Mouse (Mus musculus) neutrophil, adult 5-6 weeks (primary cell): ENCODE measurements around the gene Adam4. TPM values are rescaled to one million over a fixed set of nuclear protein-coding genes. Genes with fewer than 3 reads are reported as not detected.
"Not testable (repeated sequence)": the region's sequence is repeated elsewhere in the genome, so short reads cannot be mapped to it uniquely, and the experiment has no call there.

Experiments used
- ATAC-seq: fragments of 151-379, 151-347 bp; 2 replicates; pipeline ENCODE4 v1.8.0; 2017; ENCODE audit warnings: mild to moderate bottlenecking, moderate TSS enrichment; ENCODE audit not compliant: insufficient number of reproducible peaks, poor library complexity, low FRiP score, severe bottlenecking; ENCODE audit errors: extremely low read depth
- total RNA-seq: library from RNA; stranded (forward); fragments of 200-1000 nt; gene quantifications from 2 replicates; pipeline ENCODE4 v1.2.3, GENCODE M21; 2017

The Adam4 gene
- total RNA-seq: 2.0 and 2.5 TPM in 2 replicates

DNA sequence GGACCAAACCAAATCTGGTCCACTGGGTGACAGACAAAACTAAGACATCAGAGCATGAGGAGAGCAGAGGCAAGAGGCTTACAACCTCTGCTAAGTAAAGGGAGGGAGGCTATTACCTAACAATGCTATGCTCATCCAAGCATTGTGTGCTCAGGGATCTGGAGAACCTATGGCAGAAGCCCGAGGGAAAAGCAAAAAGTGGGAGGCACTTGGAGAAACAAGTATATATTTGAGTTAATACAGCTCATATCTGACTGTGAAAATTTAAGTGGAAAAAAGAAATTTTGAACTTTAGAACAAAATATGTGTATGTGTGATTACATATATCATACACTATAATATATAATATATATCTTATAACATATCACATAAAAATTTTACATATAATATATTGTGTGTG, at the start of gene Adam4:
TSS of gene Adam4 (minus strand) at position 101 of the 400 bp plus-strand sequence.
- no peak for ATAC-seq

DNA sequence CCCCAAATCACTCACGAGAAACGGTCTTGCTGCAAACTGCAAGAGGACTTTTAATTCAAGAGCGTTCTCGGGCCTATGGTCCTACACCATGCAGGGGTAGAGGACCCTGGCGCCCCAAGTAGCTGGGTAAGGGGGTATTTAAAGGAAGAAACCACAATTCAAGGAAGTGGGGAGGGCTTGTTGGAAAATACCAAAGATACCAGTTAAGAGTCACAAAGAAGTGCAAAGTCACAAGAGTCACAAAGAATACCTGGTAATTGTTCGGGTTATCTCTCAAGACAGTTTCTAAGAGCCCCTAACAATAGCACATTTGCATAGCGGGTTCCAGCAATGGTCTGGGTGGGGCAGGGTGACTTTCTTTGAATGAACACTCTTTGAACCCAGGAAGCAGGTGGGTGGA, 37.3 kb upstream of the Adam4 start:
- ATAC-seq: not testable (repeated sequence)

DNA sequence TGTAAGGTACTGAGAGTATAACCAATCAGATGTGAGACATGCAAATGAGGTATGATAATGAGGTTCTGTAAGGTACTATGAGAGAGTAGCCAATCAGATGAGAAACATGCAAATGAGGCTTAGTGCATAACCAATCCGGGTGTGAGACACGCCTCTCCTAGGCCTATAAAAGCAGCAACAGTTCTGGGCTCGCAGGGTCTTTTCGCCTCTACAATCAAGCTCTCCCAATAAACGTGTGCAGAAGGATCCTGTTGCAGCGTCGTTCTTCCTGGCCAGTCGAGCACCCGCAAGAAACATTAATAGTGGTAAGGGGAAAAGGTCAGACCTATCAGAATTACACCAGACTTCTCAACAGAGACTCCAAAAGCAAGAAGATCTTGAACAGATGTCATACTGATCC, 17.2 kb upstream of the Adam4 start:
- ATAC-seq: not testable (repeated sequence)

DNA sequence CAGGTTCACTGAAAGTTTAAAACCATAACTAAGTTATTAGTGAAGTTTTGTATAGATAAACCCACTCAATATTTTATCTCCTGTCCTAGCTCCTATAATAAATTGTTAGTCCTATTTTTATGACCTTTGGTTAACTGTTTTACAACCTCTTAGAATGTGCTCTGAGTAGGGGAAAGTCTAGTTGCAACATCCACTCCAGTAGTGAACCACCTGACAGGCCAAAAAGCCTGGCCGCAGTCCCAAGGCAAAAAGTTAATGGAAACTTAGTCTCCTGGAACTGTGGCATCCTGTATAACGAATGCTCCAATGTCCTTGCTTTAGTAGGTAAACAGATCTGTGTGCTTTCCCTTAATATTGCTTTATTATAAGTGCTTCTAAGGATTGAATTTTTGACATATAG, 13.0 kb upstream of the Adam4 start:
- ATAC-seq: not testable (repeated sequence)

DNA sequence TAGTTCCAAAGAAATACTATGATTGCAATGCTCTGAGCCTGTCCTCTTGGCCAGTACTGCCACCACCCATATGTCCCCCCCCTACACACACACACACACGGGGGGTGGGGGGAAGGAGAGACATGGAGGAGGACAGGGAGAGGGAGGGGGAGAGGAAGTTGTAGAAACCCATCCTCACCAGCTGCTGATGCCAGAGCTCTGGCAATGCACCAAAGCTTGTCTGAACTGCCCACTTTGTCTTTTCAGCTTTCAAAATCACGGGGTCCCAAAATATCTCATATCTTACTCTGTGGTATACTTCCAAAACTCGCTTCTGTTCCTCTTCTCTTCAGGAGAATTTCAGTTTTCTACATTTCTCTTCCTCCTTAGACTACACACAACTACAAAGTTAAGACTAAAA, 8.5 kb downstream of the Adam4 start:
- no peak for ATAC-seq

DNA sequence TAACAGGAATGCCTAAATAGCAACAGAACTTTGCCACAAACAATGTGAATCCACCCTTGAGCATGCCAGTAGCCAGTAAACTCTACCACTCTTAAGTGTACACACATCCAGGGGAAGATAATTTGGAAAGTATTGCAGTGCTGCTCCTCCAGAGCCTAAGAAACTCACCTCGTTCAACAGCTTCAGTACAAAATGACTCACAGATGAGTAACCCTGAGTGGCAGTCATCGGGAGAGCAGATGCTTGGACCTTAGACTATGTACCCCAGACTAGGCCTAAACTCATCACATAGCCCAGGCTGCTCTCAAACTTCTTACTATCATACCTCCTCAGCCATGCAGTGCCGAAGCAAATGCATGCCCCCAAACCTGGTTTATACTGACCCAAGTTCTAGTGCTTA, 12.8 kb downstream of the Adam4 start:
- no peak for ATAC-seq

DNA sequence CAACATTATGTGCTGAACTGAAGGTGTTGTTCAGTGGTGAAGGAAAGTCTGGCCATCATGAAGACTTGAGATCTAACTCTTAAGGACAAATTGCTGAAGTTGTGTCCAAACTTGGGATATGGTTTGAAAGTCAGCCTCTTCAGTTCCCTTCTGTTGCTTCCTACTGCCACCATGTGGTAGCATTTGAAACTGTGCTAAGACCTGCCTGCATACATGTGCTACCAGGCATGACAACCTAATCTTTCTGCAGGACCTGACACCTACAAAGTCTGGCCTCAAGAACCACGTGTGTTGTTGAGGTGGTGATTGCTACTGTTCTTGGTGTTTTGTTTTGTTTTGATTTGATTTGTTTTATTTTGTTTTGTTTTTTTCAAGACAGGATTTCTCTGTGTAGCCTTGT, 19.6 kb downstream of the Adam4 start:
- no peak for ATAC-seq

DNA sequence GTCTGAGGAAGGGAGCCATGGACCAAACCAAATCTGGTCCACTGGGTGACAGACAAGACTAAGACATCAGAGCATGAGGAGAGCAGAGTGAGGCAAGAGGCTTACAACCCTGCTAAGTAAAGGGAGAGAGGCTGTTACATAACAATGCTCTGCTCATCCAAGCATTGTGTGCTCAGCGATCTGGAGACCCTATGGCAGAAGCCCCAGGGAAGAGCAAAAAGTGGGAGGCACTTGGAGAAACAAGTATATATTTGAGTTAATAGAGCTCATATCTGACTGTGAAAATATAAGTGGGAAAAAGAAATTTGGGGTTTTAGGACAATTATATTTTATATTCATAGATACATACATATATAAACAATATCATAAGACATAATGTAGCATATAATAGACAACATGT, 42.4 kb downstream of the Adam4 start, which contains the start of gene Gm4787:
TSS of gene Gm4787 (minus strand) at position 101 of the 400 bp plus-strand sequence.
- not testable (repeated sequence) for ATAC-seq

Other genes starting within 250 kb of the Adam4 start
- gene Slc8a3, start 88.8 kb downstream of the Adam4 start, total RNA-seq: not detected in 2 replicates
- 0.47 and 0.74 TPM in 2 replicates for gene Gm4787, start 42.5 kb downstream of the Adam4 start, total RNA-seq
- 61.4 and 65.4 TPM in 2 replicates for gene Cox16, start 63.2 kb upstream of the Adam4 start, total RNA-seq
- 20.5 and 25.6 TPM in 2 replicates for gene Gm20498, start 111.0 kb upstream of the Adam4 start, total RNA-seq
- gene Synj2bp, start 111.0 kb upstream of the Adam4 start, total RNA-seq: 40.0 and 40.6 TPM in 2 replicates
- gene Adam21, start 146.5 kb upstream of the Adam4 start, total RNA-seq: 0.12 and 0.47 TPM in 2 replicates
- 49.2 and 52.9 TPM in 2 replicates for gene Med6, start 173.1 kb upstream of the Adam4 start, total RNA-seq
- 0.37 TPM in 1 of 2 replicates, not detected in the other for gene Ttc9, start 209.3 kb upstream of the Adam4 start, total RNA-seq